Mouse (Mus musculus): ENCODE data around the gene Sorl1.

The Sorl1 gene

GRCm38 (mm10) chr9:41952650-41953204, 171.4 kb downstream of the Sorl1 start:
- DNase-seq (ENCODE audit: low spot score): no peak

DNA sequence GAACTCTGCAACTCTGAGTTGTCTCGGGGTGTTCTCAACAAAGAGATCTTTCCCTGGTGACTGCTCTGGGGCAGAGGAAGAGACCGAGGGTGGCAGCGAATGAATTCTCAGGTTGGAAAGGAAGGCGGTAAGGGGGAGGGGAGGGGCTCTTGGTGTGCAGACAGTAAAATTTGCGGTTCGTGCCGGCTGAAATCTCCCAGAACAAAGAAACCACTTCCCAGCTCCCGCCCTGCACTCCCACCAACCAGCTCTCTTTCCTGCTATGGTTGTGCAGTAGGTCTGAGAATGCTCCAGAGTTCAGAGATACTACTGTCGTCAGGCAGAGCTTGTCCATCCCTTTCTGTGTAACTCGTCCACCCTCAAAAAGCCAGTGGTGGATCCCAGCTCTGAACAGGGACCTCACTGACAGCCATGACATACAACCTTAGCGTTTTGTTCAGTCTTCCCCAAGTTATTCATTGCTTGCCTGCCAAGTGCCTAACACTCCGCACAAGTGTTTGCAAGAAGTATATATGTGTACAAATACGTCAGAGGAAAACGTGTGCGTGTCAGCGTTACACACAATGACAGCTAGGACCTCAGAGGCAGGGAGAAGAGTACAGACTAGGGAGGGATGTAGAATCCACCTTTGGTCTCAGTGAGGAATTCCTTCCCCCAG, 172.5 kb downstream of the Sorl1 start:
- no peak for DNase-seq (ENCODE audit: low spot score)

GRCm38 (mm10) chr9:41950991-41951451, 173.1 kb downstream of the Sorl1 start:
- DNase-seq (ENCODE audit: low spot score): peak; percentile 88

- peak; percentile 85 for DNase-seq (ENCODE audit: low spot score)
Observed at GRCm38 (mm10) chr9:41950109-41950990, 173.7 kb downstream of the Sorl1 start.

DNA sequence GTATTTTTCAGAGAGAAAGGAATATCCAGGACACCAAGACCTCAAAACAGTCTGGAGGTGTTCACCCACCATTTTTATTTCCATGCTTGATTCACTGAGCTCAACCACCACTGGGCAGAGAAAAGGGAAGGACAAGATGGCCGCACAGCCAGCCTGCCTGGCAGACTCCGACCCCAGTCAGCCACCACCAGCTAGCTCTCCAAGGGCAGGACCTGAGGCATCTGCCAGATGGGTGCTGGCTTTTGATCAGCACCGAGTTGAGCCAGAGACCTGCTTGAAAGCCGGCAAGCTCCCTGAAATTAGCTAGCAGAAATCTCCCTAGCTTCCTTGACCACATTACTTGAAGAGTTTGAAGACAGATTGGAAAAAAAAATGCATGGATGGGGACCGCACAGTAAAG, 174.6 kb downstream of the Sorl1 start:
- DNase-seq (ENCODE audit: low spot score): no peak

DNA sequence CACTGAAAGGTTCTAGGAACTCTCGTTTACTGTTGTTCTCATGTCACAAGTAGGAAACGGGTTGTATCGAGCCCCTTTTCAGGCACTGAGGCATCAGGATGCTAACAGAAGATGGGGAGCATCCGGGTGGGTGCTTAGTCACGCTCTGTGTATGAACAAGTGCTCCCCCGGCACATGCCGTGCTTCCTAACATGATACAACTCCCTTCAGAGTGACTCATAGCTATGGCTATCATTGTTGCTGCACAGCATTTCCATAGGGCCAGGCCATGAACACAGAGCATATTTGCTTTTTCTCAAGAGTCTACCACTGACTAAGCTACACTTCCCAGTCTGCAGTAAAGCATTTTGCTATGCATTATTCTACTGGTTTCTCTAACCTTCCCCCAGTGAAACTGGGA, 179.1 kb downstream of the Sorl1 start:
- no peak for DNase-seq (ENCODE audit: low spot score)

GRCm38 (mm10) chr9:41942970-41943635, 181.0 kb downstream of the Sorl1 start:
- no peak for DNase-seq (ENCODE audit: low spot score)

DNA sequence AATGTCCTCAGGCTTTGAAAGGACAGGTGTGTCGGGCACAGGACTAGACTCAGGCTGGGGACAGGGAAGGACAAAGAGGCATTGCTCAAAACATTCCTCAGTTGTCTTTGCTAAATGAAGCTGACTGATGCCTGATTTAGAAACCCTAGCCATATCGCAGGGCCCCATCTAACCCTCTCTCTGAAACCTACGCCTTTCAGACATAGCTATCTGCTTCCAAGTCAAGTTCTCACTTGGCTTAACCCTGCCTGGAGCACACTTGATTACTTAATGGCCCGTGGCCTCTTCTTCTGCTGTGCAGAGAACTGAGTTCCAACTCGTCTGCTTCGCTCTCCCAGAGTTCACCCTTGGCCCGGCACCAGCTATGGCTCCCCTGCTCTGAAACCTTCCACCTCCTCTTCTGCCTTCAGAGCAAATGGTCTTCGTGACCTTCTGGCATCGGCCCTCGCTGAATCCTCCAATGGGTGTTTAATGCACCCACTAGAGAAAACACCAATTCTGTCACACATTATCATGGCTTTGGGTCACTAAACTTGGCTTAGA, 183.7 kb downstream of the Sorl1 start:
- no peak for DNase-seq (ENCODE audit: low spot score)

DNA sequence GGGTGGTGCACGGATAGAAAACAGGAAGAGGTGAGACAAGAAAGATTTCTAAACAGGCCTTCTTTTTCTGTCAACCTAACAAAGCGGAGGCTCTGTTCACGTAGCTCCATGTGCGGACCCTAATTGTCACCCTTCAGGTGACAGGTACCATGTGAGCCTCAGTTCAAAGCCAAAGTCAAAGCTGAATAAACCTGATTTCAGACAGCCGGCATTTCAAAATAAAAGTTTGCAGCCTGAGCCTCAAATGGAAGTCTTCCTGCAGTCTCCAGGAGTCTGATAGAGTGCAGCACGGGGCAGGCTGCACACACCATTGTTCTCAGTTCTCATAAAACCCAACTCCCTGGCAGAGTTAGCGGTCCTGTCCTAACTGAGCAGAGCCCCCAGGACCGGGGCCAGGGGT, 185.6 kb downstream of the Sorl1 start:
- no peak for DNase-seq (ENCODE audit: low spot score)

GRCm38 (mm10) chr9:41937967-41938348, 186.1 kb downstream of the Sorl1 start:
- DNase-seq (ENCODE audit: low spot score): peak; percentile 26

DNA sequence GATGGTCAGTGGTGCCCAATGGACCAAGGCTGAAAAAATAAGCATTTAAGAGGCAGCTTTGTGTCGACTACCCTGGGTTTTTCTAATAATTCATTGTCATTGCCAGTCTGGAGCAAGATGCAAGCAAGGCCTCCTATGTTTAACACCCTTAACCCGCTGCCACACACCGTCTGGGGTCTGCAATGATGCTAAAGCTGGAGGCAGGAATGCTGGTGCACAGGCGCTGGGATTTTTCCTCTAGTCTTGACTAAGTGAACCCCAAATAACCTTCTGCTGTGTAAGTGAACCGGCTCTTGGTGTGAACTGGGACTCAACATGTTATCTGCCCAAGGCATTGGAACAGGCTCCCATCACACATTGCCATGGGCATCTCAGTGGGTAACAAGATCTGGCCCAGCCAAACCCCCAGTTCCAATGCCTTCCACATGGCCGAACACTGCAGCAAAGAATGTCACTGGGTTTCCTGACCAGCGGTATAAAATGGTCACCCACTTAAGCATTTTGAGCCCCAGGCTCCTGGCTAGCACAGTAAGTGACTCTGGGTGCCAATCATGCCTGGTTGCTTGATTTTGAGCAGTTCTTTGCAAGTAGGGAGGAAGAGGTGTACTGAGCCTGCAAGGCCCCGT, 186.6 kb downstream of the Sorl1 start:
- no peak for DNase-seq (ENCODE audit: low spot score)

DNA sequence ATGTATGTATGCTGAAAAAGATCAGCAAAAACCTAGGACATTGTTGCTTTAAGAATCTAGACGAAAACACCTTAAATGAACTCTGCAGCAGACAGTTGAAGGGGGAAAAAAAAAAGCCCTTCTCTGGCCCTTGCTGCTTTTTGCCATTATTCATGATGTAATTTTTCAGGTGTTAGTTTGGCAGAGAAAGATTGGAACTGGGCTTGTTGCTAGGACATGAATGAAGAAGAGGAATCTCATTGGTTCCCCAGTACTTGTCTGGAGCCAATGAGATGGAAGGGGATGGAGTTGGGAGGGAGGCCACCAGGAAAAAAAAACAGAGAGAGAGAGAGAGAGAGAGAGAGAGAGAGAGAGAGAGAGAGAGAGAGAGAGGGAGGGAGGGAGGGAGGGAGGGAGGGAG, 187.5 kb downstream of the Sorl1 start:
- no peak for DNase-seq (ENCODE audit: low spot score)

DNA sequence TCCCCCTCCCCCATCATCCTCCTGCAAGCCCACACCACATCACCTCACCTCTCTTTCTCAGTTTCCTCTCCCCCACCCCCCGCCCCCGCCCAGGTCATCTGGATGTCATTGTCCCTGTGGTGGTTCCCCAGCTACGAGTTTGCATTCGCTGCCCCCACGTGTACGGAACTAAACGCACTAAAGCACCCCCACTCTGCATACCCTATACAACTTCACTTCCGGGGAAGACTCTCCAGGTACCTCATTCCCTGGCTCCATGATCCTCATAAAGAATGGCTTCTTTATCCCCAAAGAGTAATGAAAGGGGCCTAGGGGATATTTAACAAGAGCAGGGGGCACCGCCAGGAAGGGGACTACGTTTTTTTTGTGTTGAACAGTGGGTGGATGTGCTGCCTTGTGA, 188.1 kb downstream of the Sorl1 start:
- DNase-seq (ENCODE audit: low spot score): no peak

DNA sequence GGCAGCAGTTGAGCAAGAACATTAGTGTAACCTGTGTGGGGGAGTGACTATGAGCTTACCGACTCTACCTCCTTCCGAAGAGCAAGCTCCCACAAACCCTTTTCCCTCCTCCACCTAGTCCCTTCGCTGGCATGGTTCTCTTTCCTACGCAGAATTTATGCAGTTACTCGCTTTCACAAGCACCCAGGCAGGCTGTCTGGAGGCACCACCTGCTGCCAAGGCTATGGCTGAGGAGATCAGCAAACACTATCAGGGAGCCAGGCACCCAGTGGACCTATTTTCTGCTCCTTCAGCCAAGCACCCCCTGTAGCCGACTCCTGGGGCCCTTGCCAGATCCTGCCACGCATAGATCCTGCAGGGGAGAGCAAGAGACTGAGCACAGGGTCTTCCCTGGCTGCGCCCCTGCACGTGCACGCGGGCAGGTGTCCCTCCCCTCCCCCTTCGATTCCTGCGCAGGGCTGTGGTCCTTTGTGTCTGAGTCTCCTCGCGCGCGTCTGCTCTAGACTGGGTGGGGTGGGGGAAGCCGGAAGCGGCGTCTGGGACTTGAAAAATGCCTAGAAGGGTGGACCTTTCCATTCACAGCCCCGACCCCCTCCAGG, 188.6 kb downstream of the Sorl1 start:
- DNase-seq (ENCODE audit: low spot score): no peak

DNA sequence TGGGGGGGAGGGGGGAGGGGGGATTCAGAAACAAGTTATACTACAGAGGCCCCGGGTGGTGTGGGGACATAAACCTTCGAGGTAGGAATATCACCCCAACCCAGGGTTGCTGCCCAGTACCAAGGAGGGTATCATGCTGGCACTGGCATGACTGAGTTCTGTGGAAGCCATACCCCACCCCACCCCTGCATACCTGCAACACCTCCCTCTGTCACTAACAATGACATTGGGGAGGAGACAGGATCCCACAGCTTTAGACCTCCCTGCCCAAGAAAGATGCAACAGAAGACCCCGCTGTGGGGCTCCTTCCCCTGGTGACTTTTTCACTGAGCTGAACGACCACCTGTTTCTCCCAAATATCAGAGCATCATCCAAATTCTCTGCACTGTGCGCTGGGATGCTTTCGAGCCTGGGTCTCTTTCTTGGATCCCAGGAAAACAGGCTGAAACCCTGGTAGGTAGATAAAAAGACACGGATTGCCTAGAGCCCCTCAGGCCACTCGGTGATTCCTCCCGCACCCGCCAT, 189.2 kb downstream of the Sorl1 start:
- no peak for DNase-seq (ENCODE audit: low spot score)

DNA sequence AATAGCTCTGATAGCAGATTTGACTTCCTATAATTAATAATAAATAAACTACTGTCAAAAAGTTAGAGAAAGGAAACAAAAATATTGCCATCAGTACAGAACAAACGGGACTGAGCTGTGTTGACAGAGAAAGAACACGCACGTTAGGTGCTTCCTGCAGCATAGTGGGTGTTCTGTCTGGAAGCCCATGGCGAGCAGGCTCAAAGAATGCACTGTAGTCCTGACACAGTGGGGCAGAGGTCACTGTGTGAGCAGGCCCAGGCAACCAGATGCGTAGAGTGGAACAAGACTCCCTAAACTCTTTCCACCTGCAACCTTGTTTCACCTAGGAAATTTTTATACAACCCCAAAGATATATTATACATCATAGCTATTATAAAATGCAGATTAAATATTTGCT, 194.1 kb downstream of the Sorl1 start:
- no peak for DNase-seq (ENCODE audit: low spot score)

DNA sequence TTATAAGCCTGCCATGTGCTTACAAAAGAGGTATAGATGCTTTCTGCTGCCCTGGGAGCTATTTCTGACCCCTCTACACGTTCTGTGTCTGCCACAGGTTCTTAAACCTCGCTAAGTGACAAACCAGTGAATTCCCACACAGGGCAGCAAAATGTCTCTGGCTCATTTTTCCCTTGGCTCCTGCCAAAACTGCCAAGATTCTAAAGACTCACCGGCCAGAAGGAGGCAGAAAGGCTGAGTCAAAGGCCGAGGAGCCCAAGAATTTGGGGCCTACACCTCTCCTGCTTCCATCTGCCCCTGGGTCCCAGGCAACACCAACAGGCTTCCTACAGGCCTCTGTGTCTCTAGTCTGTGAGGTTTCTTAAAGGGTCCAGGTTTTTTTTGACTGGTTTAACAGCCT, 198.4 kb downstream of the Sorl1 start:
- DNase-seq (ENCODE audit: low spot score): no peak

GRCm38 (mm10) chr9:41924140-41924539, 200.0 kb downstream of the Sorl1 start:
- no peak for DNase-seq (ENCODE audit: low spot score)

DNA sequence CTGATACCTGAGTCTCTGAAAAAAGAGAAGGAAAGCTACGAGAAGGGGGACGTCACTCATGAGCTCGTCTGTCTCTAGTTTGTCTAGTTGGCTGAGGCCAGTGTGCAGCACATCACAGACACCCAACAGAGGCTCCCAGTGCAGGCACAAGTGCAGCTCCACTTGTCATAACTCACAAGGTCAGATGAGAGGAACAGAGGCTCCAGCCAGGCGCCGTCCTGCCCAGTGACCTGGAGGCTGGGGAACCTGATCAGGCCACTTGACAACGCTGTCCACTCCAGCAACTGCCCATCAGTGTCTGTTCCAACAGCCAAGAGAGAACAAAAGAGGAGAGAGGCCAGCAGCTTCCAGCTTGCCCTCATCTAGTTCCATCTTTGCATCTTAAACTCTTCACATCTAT, 201.7 kb downstream of the Sorl1 start:
- no peak for DNase-seq (ENCODE audit: low spot score)

GRCm38 (mm10) chr9:41918657-41919380, 205.3 kb downstream of the Sorl1 start:
- no peak for DNase-seq (ENCODE audit: low spot score)

- no peak for DNase-seq (ENCODE audit: low spot score)
Observed at GRCm38 (mm10) chr9:41918155-41918554, 205.9 kb downstream of the Sorl1 start.

Measured in lung, postnatal 25 days (tissue).